Mouse (Mus musculus) G1E (cell line): Measurements from ENCODE around the gene Jazf1. TPM values are rescaled to one million over a fixed set of nuclear protein-coding genes. Genes with fewer than 3 reads are reported as not detected.

Experiments used
- ATAC-seq: 2 replicates; pipeline ENCODE4 v1.8.0; 2016; ENCODE audit warnings: mild to moderate bottlenecking; ENCODE audit not compliant: insufficient number of reproducible peaks, poor library complexity, low FRiP score, severe bottlenecking; ENCODE audit errors: extremely low read depth
- DNase-seq: peaks from one replicate; pipeline ENCODE4 v3.0.0; 2012; ENCODE audit warnings: low spot score
- H3K27me3 ChIP-seq: 2 replicates; pipeline ENCODE4 v1.6.1; 2012; ENCODE audit warnings: mild to moderate bottlenecking, low read length, inconsistent platforms; ENCODE audit not compliant: insufficient read depth
- H3K36me3 ChIP-seq: replicated peaks from 2 replicates; pipeline ENCODE3; 2012; ENCODE audit warnings: mild to moderate bottlenecking, inconsistent platforms
- H3K4me1 ChIP-seq: 2 replicates; pipeline ENCODE4 v1.6.1; 2012; ENCODE audit warnings: low read depth, low read length, inconsistent platforms, mixed read lengths; ENCODE audit not compliant: insufficient read depth
- H3K4me3 ChIP-seq: 2 replicates; pipeline ENCODE4 v1.5.1; 2012; ENCODE audit warnings: low read depth, mild to moderate bottlenecking, inconsistent platforms, low read length, moderate library complexity, mixed read lengths
- H3K9me3 ChIP-seq: replicated peaks from 2 replicates; pipeline ENCODE4 v1.6.1; 2012; ENCODE audit warnings: inconsistent platforms
- CTCF ChIP-seq: IDR thresholded peaks from 2 replicates; pipeline ENCODE4 v1.5.1; 2012; ENCODE audit warnings: low read depth, low read length, inconsistent platforms, mixed read lengths
- GATA1 ChIP-seq: IDR thresholded peaks from 2 replicates; pipeline ENCODE4 v1.6.1; 2012; ENCODE audit warnings: borderline replicate concordance, low read length, inconsistent platforms, mixed read lengths
- GATA2 ChIP-seq: IDR thresholded peaks from 2 replicates; pipeline ENCODE4 v1.6.1; 2012; ENCODE audit warnings: low read depth, low read length, inconsistent platforms, borderline replicate concordance
- POLR2AphosphoS5 ChIP-seq: IDR thresholded peaks from 2 replicates; pipeline ENCODE4 v1.6.1; 2012; ENCODE audit warnings: low read depth, low read length, inconsistent platforms; ENCODE audit not compliant: insufficient replicate concordance
- TAL1 ChIP-seq: conservative IDR thresholded peaks from 2 replicates; pipeline ENCODE4 v1.6.1; 2012; ENCODE audit warnings: low read depth, low read length, inconsistent platforms, mixed read lengths
- polyA plus RNA-seq: library from polyadenylated mRNA; stranded (reverse); fragments of >175 nt; gene quantifications from 2 replicates; pipeline ENCODE4 v1.2.3, GENCODE M21; 2012
- total RNA-seq, 2 experiments: library from RNA; stranded (forward) in 1 of 2; stranded (reverse) in 1 of 2; fragments of 200-1000 nt in 1 of 2; fragments of >200 nt in 1 of 2; fragmentation: Nextera tagmentation in 1 of 2; gene quantifications; 2 replicates each; pipeline ENCODE4 v1.2.3; 2014 to 2017

The Jazf1 gene
- total and polyA plus RNA-seq, 3 experiments = not detected

DNA sequence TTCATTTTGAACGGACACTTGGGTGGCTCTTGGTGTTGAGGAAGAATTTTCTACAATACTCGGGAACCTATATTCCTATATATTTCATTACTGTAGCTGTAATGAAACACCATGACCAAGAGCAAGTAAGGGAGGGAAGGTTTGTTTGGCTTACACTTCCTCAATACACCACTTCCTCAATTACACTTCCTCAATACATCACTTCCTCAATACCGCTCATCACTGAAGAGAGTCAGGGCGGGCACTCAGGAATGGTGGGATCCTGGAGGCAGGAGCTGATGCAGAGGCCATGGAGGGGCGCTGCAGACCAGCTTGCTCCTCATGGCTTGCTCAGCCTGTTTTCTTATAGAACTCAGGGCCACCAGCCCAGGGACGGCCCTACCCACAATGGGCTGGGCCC is 225.8 kb downstream of the Jazf1 start:
- Histone ChIP-seq H3K4me1 (0 out of 2 replicates have a peak, but pooled peaks cover 2% of the 10 kb centered on the region), H3K27me3 (peaks cover 26% of the 10 kb centered on the region), H3K36me3 (no peaks in the 10 kb centered on the region), H3K9me3 (0 out of 2 replicates have a peak, but pooled peaks cover 2% of the 10 kb centered on the region), H3K4me3 (no peak overlapping the region)
- peak; percentile 54; the same call in 1 of the 2 replicates for ATAC-seq
- TF ChIP-seq GATA1 (no peak), GATA2 (no peak), TAL1 (no peak), POLR2AphosphoS5 (no peak), CTCF (no peak)
- no peak for DNase-seq

DNA sequence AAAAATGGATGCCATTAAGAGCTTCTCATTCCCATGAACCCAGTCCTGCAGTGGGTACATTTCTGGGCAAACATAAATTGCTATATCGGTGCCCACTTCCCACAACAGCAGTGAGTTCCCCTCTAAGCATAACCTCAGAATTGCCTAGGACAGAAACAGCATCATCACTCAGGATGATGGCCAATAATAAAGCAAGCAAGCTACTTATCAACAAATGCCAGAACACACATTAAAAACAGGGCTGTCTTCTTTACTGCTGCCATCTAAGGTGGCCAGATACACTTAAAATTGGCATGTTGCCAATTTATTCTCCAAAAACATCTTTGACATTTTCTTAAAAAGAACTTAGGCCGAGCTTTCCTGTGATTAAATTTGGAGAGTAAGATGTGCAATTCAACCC is 226.8 kb downstream of the Jazf1 start:
- no peak for ATAC-seq
- H3K36me3 ChIP-seq = no peaks in the 10 kb centered on the region

GRCm38 (mm10) chr6:52840589-52841044 is 227.8 kb downstream of the Jazf1 start:
- DNase-seq = no peak
- Histone ChIP-seq H3K4me3 (no peak overlapping the region), H3K36me3 (no peaks in the 10 kb centered on the region), H3K27me3 (peaks cover 18% of the 10 kb centered on the region), H3K9me3 (0 out of 2 replicates have a peak, but pooled peaks cover 2% of the 10 kb centered on the region), H3K4me1 (peaks cover 2% of the 10 kb centered on the region; the same call in 1 of the 2 replicates)
- TF ChIP-seq CTCF (no peak), GATA1 (no peak), TAL1 (no peak), GATA2 (no peak), POLR2AphosphoS5 (no peak)
- ATAC-seq = no peak

More for the DNA sequence above, 226.8 kb downstream of the Jazf1 start:
- H3K9me3 ChIP-seq = 0 out of 2 replicates have a peak, but pooled peaks cover 2% of the 10 kb centered on the region
- peaks cover 2% of the 10 kb centered on the region; the same call in 1 of the 2 replicates for H3K4me1 ChIP-seq
- DNase-seq = no peak
- TF ChIP-seq POLR2AphosphoS5 (no peak), CTCF (no peak), GATA1 (no peak), TAL1 (no peak), GATA2 (no peak)
- H3K27me3 ChIP-seq = peaks cover 23% of the 10 kb centered on the region
- no peak overlapping the region for H3K4me3 ChIP-seq

- ATAC-seq (no peak; the same call in 1 of the 2 replicates), DNase-seq (peak; percentile 21)
- TF ChIP-seq GATA1 (no peak), CTCF (peak; percentile 41)
- no peaks in the 10 kb centered on the region for H3K36me3 ChIP-seq
- peaks cover 2% of the 10 kb centered on the region; the same call in 1 of the 2 replicates for H3K4me1 ChIP-seq
- H3K27me3 ChIP-seq = peaks cover 18% of the 10 kb centered on the region
- H3K4me3 ChIP-seq = no peak overlapping the region
- H3K9me3 ChIP-seq = 0 out of 2 replicates have a peak, but pooled peaks cover 2% of the 10 kb centered on the region
These were observed 229.7 kb downstream of the Jazf1 start for GRCm38 (mm10) chr6:52838691-52839090.

- no peak for TF ChIP-seq GATA2
- no peak for TF ChIP-seq CTCF
- no peak for TF ChIP-seq GATA1
- TF ChIP-seq POLR2AphosphoS5 = no peak
- no peak for TF ChIP-seq TAL1
- Histone ChIP-seq H3K4me3 (no peak overlapping the region), H3K4me1 (peaks cover 2% of the 10 kb centered on the region; the same call in 1 of the 2 replicates), H3K9me3 (0 out of 2 replicates have a peak, but pooled peaks cover 2% of the 10 kb centered on the region), H3K27me3 (peaks cover 12% of the 10 kb centered on the region; the same call in 1 of the 2 replicates), H3K36me3 (no peaks in the 10 kb centered on the region)
- no peak for ATAC-seq
- DNase-seq = no peak
These were observed 230.6 kb downstream of the Jazf1 start for GRCm38 (mm10) chr6:52837792-52838191.

- TF ChIP-seq POLR2AphosphoS5 (no peak), TAL1 (no peak), CTCF (no peak), GATA2 (no peak), GATA1 (no peak)
- H3K4me3 ChIP-seq = no peak overlapping the region
These were observed 232.1 kb downstream of the Jazf1 start for GRCm38 (mm10) chr6:52836201-52836950.

More at GRCm38 (mm10) chr6:52836201-52836950, 232.1 kb downstream of the Jazf1 start:
- no peak for ATAC-seq
- Histone ChIP-seq H3K4me1 (peaks cover 2% of the 10 kb centered on the region; the same call in 1 of the 2 replicates), H3K9me3 (no peaks in the 10 kb centered on the region), H3K27me3 (peaks cover 16% of the 10 kb centered on the region; the same call in 1 of the 2 replicates), H3K36me3 (no peaks in the 10 kb centered on the region)
- no peak for DNase-seq
